8 mouse cellular contexts compared by ENCODE assay signal in the genomic region with DNA sequence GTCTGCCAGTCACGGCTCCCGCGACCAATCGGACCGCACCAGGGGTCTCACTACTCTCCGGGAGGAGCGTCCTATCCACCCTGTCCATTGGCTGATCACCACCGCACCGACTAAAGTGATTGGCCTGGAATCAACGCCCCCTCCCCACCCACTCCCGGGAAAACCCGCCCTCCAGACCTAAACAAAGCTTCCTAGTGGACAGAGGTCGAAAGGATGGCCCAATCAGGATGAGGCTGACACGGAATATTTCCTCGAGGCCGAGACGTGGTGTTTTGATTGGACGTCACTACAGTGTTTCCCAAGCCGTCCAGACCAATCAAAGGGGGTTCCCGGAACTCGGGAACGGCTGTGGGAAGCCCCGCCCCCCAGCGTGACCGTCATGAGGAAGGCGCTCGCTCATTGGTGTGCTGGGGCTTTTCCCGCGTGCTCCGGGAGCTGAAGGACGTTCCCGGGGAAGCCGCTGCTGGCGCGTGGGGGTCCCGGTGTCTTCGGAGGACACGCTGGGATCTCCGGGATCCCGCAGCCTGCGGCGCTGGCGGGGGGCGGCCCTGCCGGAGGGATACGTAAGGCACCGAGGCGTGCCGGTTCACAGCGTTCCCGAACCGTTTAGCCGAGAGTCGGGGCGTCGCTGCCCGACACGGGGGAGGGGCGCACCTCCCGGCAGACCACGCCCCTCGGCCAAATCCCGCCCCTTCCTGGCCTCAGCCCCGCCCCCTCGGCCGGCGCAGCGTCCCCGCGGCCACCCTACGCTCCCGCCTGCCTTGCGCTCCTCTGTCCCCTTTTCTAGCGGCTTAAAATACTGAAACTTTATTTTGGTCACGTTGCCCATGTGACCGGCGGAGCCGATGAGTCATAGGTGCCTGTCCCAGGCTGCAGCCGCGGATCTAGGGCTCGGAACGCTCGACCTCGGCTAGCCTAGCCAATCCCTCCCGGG. TPM values are rescaled to one million over a fixed set of nuclear protein-coding genes. Genes with fewer than 3 reads are reported as not detected.
DNase-seq lines count a peak whose midpoint lies in the region; ATAC-seq lines count a peak whose summit lies in the region.

Gene Camta1, minus strand, starts transcription at position 71 of the 934 bp plus-strand sequence.

- DNase-seq in adipocyte (ENCODE audit: low spot score) = peak; percentile 100
- DNase-seq in embryo, embryonic 10 days (ENCODE audit: low spot score) = peak; percentile 99
- DNase-seq in gastrocnemius, postnatal 10 days = peak; percentile 99
- peak; percentile 99 for DNase-seq in induced T-regulatory cell, adult 2 months (ENCODE audit: low read depth)
- DNase-seq in left cerebral cortex, adult 9 months (ENCODE audit: low spot score in 2 of 2) = peak; percentile 100
- peak; percentile 99 for DNase-seq in right cerebral cortex, postnatal 14 days
- peak; percentile 99 to 100 for DNase-seq in urinary bladder, postnatal 36 days (ENCODE audit: low spot score in 2 of 2)

- peak; percentile 73 for ATAC-seq in megakaryocyte progenitor cell, adult 5-6 weeks (replicated peaks; ENCODE audit: poor library complexity)

RNA-seq across cellular contexts. Expression of gene Camta1, which starts in this region (rescaled TPM):
- 10 to 100 TPM; 71.6 to 82.8 TPM for total RNA-seq in gastrocnemius, postnatal 10 days (2021)
- total RNA-seq in megakaryocyte progenitor cell, adult 5-6 weeks (2015) = 77.9 and 81.5 TPM in 2 replicates
- total RNA-seq in megakaryocyte progenitor cell, adult 5-6 weeks (2017) = 16.3 and 40.1 TPM in 2 replicates

Comparison
In these comparisons a context has a peak if more than half of its experiments do, and no peak if none do; other contexts are left out.
1. Peak in every context shown above with its lines: DNase-seq and ATAC-seq.